Mouse (Mus musculus) forebrain, embryonic 15.5 days (tissue): Measurements from ENCODE around the gene Eri3. TPM values are rescaled to one million over a fixed set of nuclear protein-coding genes. Genes with fewer than 3 reads are reported as not detected.
A peak's percentile ranks its signal among the peaks of the same experiment; 100 is the strongest.

Source experiments
- ATAC-seq: fragments of 200-750 bp; cut with Nextera tagmentation; replicated peaks from 2 replicates; pipeline ENCODE4 v1.8.0; 2017; ENCODE audit warnings: mild to moderate bottlenecking, moderate TSS enrichment, moderate library complexity
- H3K27ac ChIP-seq: fragments of 300-500 bp; sonication (generic); replicated peaks from 2 replicates; pipeline ENCODE4 v1.5.1; 2015; ENCODE audit warnings: mild to moderate bottlenecking, inconsistent platforms
- H3K27me3 ChIP-seq: fragments of 300-500 bp; sonication (generic); 2 replicates; pipeline ENCODE4 v1.6.1; 2015; ENCODE audit warnings: inconsistent platforms
- H3K36me3 ChIP-seq: fragments of 300-500 bp; sonication (generic); 2 replicates; pipeline ENCODE4 v1.6.1; 2015; ENCODE audit warnings: mild to moderate bottlenecking, inconsistent platforms
- H3K4me1 ChIP-seq: fragments of 300-500 bp; sonication (generic); 2 replicates; pipeline ENCODE4 v1.6.1; 2015; ENCODE audit warnings: inconsistent platforms
- H3K4me2 ChIP-seq: fragments of 300-500 bp; sonication (generic); replicated peaks from 2 replicates; pipeline ENCODE4 v1.6.1; 2015; ENCODE audit warnings: mild to moderate bottlenecking, inconsistent platforms
- H3K4me3 ChIP-seq: fragments of 300-500 bp; sonication (generic); 2 replicates; pipeline ENCODE4 v1.5.1; 2015; ENCODE audit warnings: mild to moderate bottlenecking, inconsistent platforms
- H3K9ac ChIP-seq: fragments of 300-500 bp; sonication (generic); replicated peaks from 2 replicates; pipeline ENCODE4 v1.6.1; 2015; ENCODE audit warnings: mild to moderate bottlenecking, inconsistent platforms
- H3K9me3 ChIP-seq: fragments of 300-500 bp; sonication (generic); 2 replicates; pipeline ENCODE4 v1.6.1; 2016; ENCODE audit warnings: inconsistent platforms
- WGBS: fragments of 180-500 bp; shearing (Covaris S2); methylation state at CpG from one replicate; pipeline ENCODE4 v1.1.7; 2015; ENCODE audit warnings: mixed read lengths; 5-methylcytosine and 5-hydroxymethylcytosine counted together
- polyA plus RNA-seq: library from polyadenylated mRNA; unstranded; fragments of >200 nt; fragmentation: Nextera tagmentation; extraction: Ambion mirVana; gene quantifications from 2 replicates; pipeline ENCODE4 v1.2.1, GENCODE M21; 2015

Eri3 gene
- polyA plus RNA-seq, 1 experiment from 2014 or later, result 255 TPM

DNA sequence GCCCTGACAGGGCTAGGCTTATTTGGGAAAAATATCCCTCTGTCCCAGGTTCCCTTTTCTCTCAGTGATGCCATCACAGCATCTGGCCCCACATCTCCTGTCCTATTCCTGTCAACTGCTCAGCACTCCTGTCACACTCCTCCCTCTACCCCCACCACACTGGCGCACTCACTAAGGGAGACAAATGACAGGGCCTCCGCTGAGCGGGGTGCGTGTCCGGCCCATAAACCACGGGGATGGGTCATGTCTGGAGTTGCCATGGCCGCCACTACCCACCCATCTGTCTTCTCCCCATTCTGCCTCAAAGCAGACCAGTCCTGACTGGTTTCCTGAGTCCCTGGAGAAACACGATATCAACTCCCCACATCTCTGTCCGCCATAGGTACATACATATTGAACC is 121.9 kb downstream of the Eri3 start:
- Histone ChIP-seq H3K4me2 (no peak overlapping the region), H3K4me1 (no peaks in the 10 kb centered on the region), H3K27ac (no peak overlapping the region), H3K27me3 (no peaks in the 10 kb centered on the region), H3K9ac (no peak overlapping the region), H3K36me3 (peaks cover 37% of the 10 kb centered on the region), H3K4me3 (no peak overlapping the region), H3K9me3 (no peaks in the 10 kb centered on the region)
- 87% methylated on average over 9 of the region's 9 CpGs for WGBS
- ATAC-seq, result no peak

DNA sequence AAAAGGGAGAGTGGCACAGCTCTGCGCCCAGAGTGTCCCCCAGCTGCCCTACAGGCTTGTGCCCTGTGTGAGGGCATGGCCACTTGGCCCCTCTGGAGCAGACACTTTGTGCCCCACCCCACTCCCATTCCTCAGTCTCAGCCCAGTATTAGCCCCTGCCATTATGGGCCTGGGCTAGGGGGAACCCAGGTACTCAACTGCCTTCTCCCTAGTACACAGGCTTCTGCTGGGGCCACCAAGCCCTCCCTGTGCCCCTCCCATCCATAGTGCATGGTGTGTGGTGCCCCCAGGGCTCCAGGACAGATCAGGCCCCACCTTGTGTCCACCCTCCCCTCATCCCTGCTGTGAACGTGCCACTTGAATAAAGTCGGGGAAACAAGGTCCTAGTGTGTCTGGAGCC is 123.7 kb downstream of the Eri3 start:
- 87% methylated on average over 3 of the region's 3 CpGs for WGBS
- no peak for ATAC-seq
- H3K36me3 ChIP-seq, result peaks cover 48% of the 10 kb centered on the region

DNA sequence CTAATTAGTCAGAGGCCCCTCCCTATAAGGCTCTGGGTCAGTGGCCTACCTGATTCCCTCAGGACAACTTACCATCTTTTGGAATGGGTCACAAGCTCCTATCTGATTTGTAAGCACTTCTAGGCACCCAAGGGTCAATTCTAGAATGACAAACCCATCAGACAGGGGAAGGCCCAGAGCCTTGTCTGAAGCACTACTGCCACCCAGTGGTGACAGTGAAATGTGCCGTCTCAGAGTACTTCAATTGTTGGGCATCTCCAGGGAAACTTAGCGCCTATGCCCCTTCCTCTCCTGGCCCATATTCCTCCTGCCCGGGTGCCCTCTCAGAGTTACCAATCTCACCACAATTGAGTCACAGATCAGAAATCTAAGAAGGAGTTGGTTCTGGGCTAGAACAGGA is 126.7 kb downstream of the Eri3 start:
- WGBS, result 7% methylated on average over 3 of the region's 3 CpGs
- Histone ChIP-seq H3K9ac (no peak overlapping the region), H3K4me1 (peaks cover 13% of the 10 kb centered on the region), H3K36me3 (peaks cover 66% of the 10 kb centered on the region), H3K4me3 (no peak overlapping the region), H3K27me3 (no peaks in the 10 kb centered on the region), H3K27ac (no peak overlapping the region), H3K9me3 (no peaks in the 10 kb centered on the region), H3K4me2 (no peak overlapping the region)
- ATAC-seq, result peak; percentile 60; the same call in 1 of the 2 replicates

More for the DNA sequence above, 123.7 kb downstream of the Eri3 start:
- no peak overlapping the region for H3K4me2 ChIP-seq
- H3K4me3 ChIP-seq, result no peak overlapping the region
- H3K4me1 ChIP-seq, result no peaks in the 10 kb centered on the region
- no peaks in the 10 kb centered on the region for H3K9me3 ChIP-seq
- no peak overlapping the region for H3K27ac ChIP-seq
- H3K9ac ChIP-seq, result no peak overlapping the region
- no peaks in the 10 kb centered on the region for H3K27me3 ChIP-seq

DNA sequence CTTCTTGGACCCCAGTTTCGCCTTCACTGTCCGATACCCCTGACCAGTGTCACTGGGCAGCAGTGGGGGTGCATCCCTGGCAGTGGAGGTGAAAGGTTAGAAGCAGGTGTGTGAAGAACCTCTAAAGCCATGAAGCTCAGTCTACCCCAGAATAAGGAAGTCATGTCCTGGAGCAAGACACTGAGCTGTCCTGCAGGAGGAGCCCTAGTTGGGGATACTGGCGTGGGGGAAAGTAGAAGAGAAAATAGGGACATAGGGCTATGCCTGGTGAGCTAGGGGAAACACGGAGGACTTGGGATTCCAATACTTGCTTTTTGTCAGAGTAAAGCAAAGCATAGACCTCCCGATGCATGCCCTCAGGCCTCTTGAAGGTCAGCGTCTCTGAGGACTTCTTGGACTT is 130.8 kb downstream of the Eri3 start:
- peak overlapping the region; percentile 87 for H3K4me2 ChIP-seq
- no peak for ATAC-seq
- peak overlapping the region; percentile 91 for H3K4me3 ChIP-seq
- no peak overlapping the region for H3K27ac ChIP-seq
- WGBS, result 78% methylated on average over 6 of the region's 6 CpGs
- H3K36me3 ChIP-seq, result peaks cover 34% of the 10 kb centered on the region
- H3K27me3 ChIP-seq, result 0 out of 2 replicates have a peak, but pooled peaks cover 2% of the 10 kb centered on the region
- H3K9me3 ChIP-seq, result no peaks in the 10 kb centered on the region
- peak overlapping the region; percentile 89; the same call in 1 of the 2 replicates for H3K9ac ChIP-seq
- peaks cover 22% of the 10 kb centered on the region for H3K4me1 ChIP-seq

DNA sequence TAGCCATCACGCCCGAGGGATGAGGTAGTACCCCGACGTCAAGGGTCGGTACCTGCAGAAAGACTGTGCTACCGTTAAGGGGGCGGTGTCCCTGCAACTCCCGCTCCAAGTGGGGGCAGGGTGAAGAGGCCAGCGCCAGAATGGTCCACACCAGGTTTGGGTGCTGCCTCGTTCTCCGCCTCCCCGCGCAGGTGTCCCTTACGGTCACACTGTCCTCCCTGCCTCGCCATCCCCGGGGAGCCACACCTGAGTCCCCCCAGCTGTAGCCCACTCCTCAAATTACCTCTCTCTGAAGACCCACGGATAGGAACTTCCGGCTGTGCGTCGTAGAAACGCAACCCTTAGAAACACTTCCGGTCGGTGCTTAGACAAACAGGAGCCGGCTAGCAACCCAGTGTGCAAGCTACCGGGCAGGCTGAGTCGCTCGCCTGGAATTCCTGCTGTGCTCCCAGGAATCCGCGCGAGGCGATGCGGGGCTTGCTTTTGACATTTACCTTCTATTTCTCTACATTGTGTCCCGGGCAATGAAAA is 131.8 kb downstream of the Eri3 start, which contains the start of gene Dmap1:
Dmap1 (minus strand) TSS at position 343 of the 531 bp plus-strand sequence.
- peak within 1 kb of the TSS; percentile 91 for H3K4me3 ChIP-seq
- peaks cover 29% of the 10 kb centered on the region; the same call in 1 of the 2 replicates for H3K36me3 ChIP-seq
- peak; percentile 90 for ATAC-seq
- under 1% methylated on average over 33 of the region's 33 CpGs for WGBS
- peak within 1 kb of the TSS; percentile 89 for H3K9ac ChIP-seq
- peak within 1 kb of the TSS; percentile 87 for H3K4me2 ChIP-seq
- 0 out of 2 replicates have a peak, but pooled peaks cover 2% of the 10 kb centered on the region for H3K27me3 ChIP-seq
- peaks cover 22% of the 10 kb centered on the region for H3K4me1 ChIP-seq
- H3K9me3 ChIP-seq, result no peaks in the 10 kb centered on the region
- peak within 1 kb of the TSS; percentile 59; the same call in 1 of the 2 replicates for H3K27ac ChIP-seq

DNA sequence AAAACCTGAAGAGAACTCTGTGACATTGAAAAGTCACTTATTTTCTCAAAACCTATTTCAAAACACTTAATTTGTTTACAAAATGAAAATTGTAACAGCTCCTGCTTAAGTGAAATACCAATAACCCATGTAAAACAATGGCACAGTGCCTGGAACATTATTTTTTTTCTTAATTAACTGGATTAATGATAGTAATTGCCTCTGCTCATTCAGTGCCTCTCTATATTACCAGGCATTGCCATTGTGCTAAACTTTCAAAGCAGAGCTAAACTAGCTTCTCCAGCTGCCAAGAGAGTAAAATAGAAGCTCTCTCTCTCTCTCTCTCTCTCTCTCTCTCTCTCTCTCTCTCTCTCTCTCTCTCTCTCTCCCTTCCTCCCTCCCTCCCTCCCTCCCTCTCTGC is 132.3 kb downstream of the Eri3 start:
- H3K36me3 ChIP-seq, result peaks cover 24% of the 10 kb centered on the region; the same call in 1 of the 2 replicates
- no peak; the same call in 1 of the 2 replicates for ATAC-seq
- H3K4me2 ChIP-seq, result peak overlapping the region; percentile 87
- H3K9ac ChIP-seq, result peak overlapping the region; percentile 89
- H3K27me3 ChIP-seq, result 0 out of 2 replicates have a peak, but pooled peaks cover 2% of the 10 kb centered on the region
- peak overlapping the region; percentile 91 for H3K4me3 ChIP-seq
- no peaks in the 10 kb centered on the region for H3K9me3 ChIP-seq
- peak overlapping the region; percentile 59; the same call in 1 of the 2 replicates for H3K27ac ChIP-seq
- H3K4me1 ChIP-seq, result peaks cover 22% of the 10 kb centered on the region

DNA sequence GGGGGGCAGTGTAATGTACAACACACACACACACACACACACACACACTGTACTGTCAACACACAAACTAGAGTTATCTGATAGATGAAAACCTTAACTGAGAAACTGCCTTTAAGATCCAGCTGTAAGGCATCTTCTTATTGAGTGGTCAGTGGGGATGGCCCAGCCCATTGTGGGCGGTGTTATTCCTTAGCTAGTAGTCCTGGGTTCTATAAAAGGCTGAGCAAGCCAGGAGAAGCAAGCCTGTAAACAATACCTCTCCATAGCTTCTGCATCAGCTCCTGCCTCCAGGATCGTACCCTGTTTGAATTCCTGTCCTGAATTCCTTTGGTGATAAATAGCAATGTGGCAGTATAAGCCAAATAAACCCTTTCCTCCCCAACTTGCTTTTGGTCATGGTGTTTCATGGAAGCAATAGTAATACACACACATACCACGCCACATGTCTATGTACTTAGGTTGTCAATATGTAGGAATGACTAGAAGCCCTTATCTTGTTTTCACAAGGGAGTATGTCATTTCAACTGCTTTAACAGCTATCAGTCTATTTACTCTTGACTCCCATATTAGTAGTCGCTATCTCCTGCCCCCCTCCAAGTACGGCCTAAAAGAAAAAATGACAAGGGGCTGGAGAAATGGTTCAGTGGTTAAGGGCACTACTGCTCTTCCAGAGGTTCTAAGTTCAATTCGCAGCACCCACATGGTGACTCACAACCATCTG is 133.0 kb downstream of the Eri3 start:
- Histone ChIP-seq H3K27ac (no peak overlapping the region), H3K9me3 (no peaks in the 10 kb centered on the region), H3K36me3 (peaks cover 21% of the 10 kb centered on the region; the same call in 1 of the 2 replicates), H3K27me3 (0 out of 2 replicates have a peak, but pooled peaks cover 2% of the 10 kb centered on the region), H3K9ac (no peak overlapping the region), H3K4me1 (peaks cover 22% of the 10 kb centered on the region), H3K4me2 (no peak overlapping the region), H3K4me3 (no peak overlapping the region)
- ATAC-seq, result no peak
- WGBS, result 82% methylated on average over 6 of the region's 6 CpGs

DNA sequence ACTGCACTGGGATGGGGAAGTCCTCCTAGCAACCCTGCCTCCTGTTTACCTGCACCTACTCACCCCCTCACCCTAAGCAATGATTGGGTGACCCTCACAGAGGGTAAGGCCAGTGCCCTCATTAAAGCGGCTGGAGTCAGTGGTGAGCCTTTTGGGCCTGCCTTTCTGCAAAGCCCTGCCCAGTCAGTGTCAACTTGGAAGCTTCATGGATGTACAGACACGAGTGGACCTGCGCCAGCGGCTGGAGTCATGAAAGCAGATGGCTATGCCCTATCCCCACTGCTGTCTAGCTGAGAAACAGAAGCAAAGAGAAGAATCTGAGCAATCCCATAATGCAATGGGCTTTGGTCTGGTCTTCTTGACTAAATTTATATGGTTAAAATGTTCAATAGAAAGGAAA is 136.2 kb downstream of the Eri3 start:
- no peak for ATAC-seq
- 0 out of 2 replicates have a peak, but pooled peaks cover 2% of the 10 kb centered on the region for H3K27me3 ChIP-seq
- H3K4me1 ChIP-seq, result peaks cover 13% of the 10 kb centered on the region
- 88% methylated on average over 4 of the region's 4 CpGs for WGBS
- no peaks in the 10 kb centered on the region for H3K36me3 ChIP-seq
- no peak overlapping the region for H3K4me3 ChIP-seq
- H3K4me2 ChIP-seq, result no peak overlapping the region
- no peak overlapping the region for H3K27ac ChIP-seq
- no peak overlapping the region for H3K9ac ChIP-seq
- H3K9me3 ChIP-seq, result no peaks in the 10 kb centered on the region

DNA sequence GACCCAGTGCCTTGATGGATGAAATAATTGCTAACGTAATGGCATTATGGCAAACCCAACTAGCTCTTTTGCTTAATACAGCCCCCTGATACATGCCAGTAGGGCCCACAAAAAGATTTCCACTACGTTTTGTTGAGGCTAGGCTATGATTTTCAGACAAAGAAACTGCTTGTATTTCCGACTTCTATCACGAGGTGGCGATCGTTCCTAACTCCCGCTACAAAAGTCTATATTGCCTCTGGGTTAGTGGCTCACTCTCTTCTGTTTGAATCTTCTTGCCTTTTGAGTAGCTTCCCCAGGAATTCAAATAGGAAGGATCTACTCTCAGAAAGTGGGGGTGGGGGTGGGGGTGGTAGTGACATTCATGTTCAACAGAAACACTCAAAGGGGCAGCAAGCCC is 155.2 kb downstream of the Eri3 start:
- H3K27ac ChIP-seq, result no peak overlapping the region
- H3K4me3 ChIP-seq, result no peak overlapping the region
- H3K4me2 ChIP-seq, result no peak overlapping the region
- no peaks in the 10 kb centered on the region for H3K36me3 ChIP-seq
- H3K27me3 ChIP-seq, result no peaks in the 10 kb centered on the region
- no peaks in the 10 kb centered on the region for H3K4me1 ChIP-seq
- whole genome bisulfite sequencing, result 4% methylated on average over 7 of the region's 7 CpGs
- no peak for ATAC-seq
- H3K9me3 ChIP-seq, result no peaks in the 10 kb centered on the region
- H3K9ac ChIP-seq, result no peak overlapping the region

DNA sequence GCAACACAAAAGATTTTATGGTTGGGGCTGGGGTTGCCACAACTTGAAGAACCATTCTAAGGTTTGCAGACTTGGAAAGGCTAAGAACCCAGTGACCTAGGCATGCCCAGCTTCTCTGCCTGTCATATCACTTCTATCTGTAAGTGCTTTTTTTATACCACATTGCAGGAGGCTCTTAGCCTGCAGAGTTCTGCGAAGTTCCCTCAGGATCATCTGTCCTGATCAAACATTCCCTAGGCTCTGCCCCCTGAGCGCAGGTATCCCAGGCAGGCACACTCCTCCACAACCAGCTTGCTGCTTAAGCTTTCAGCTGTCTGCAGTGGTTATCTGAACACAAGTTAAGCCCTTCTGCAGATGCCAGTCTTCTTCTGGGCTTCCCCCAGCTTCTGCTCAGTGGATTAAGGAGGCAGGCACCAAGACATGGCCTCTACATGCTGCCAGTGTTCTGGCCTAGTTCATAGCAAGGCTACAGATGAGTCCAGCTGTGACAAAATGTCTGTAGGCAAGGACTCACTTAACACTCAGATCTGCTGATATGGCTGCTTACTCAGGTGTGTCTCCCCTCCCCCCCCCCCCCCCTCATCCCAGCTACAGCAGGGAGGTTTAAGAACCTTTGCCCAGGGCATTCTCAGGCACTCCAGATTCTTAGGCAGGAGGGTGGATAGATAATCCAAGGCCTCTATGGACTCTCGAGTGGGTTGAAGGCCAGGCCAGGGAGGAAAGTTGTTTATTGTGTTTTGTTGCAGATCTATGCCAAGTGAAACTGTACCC is 158.8 kb downstream of the Eri3 start:
- Histone ChIP-seq H3K4me1 (no peaks in the 10 kb centered on the region), H3K4me3 (no peak overlapping the region), H3K9me3 (no peaks in the 10 kb centered on the region), H3K27ac (no peak overlapping the region), H3K4me2 (no peak overlapping the region), H3K9ac (no peak overlapping the region), H3K36me3 (no peaks in the 10 kb centered on the region), H3K27me3 (no peaks in the 10 kb centered on the region)
- 85% methylated on average over 3 of the region's 3 CpGs for WGBS
- no peak for ATAC-seq

DNA sequence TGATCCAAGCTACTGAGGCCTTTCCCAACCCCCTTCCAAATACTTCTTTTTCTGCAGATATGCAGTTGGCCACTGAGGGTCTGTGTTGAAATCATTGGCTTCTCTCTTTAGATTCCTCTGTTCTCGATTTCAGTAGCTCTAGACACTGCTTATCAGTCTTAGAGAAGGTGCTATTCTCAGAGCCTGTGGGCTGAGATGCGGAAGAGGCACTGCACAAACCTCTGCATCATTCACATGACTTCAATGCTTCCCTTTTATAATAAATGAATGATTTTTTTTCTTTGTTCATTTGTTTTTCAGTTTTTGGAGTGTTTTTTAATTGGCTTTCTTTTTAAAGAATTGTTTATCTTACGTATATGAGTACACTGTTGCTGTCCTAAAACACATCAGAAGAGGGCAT is 162.1 kb downstream of the Eri3 start:
- no peaks in the 10 kb centered on the region for H3K4me1 ChIP-seq
- H3K4me3 ChIP-seq, result no peak overlapping the region
- no peaks in the 10 kb centered on the region for H3K36me3 ChIP-seq
- no peak overlapping the region for H3K9ac ChIP-seq
- H3K4me2 ChIP-seq, result no peak overlapping the region
- no peak for ATAC-seq
- no peaks in the 10 kb centered on the region for H3K27me3 ChIP-seq
- no peak overlapping the region for H3K27ac ChIP-seq
- H3K9me3 ChIP-seq, result no peaks in the 10 kb centered on the region
- 81% methylated on average over 3 of the region's 3 CpGs for WGBS
